Mouse (Mus musculus): ENCODE results near the gene Nxpe2. TPM values are rescaled to one million over a fixed set of nuclear protein-coding genes. Genes with fewer than 3 reads are reported as not detected.

The Nxpe2 gene
- polyA plus RNA-seq (2015; fragmentation: Nextera tagmentation; extraction: Ambion mirVana): 0.27 and 0.58 TPM in 2 replicates

GRCm38 (mm10) chr9:48353148-48353698 is at the start of gene Nxpe2:
Gene Nxpe2, minus strand, starts transcription at chr9:48353454.
- H3K4me3 ChIP-seq: no peak within 1 kb of the TSS
- no peaks in the 10 kb centered on the region for H3K9me3 ChIP-seq
- 0 out of 2 replicates have a peak within 1 kb of the TSS, but pooled peaks have one; percentile 30 for H3K27ac ChIP-seq (replicated peaks)
- no peaks in the 10 kb centered on the region for H3K27me3 ChIP-seq
- no peak within 1 kb of the TSS for H3K9ac ChIP-seq
- no peak for ATAC-seq (ENCODE audit: low FRiP score, low read depth)
- no peaks in the 10 kb centered on the region for H3K4me1 ChIP-seq (replicated peaks)
- H3K36me3 ChIP-seq: no peaks in the 10 kb centered on the region
- WGBS: 38% methylated on average over 2 of the region's 2 CpGs
- no peak within 1 kb of the TSS for H3K4me2 ChIP-seq

GRCm38 (mm10) chr9:48389983-48390382 is 36.7 kb upstream of the Nxpe2 start:
- Histone ChIP-seq H3K4me1 (replicated peaks) (no peaks in the 10 kb centered on the region), H3K9me3 (no peaks in the 10 kb centered on the region), H3K27me3 (no peaks in the 10 kb centered on the region), H3K4me2 (no peak overlapping the region), H3K36me3 (no peaks in the 10 kb centered on the region), H3K27ac (replicated peaks) (no peak overlapping the region), H3K4me3 (no peak overlapping the region), H3K9ac (no peak overlapping the region)
- no peak for ATAC-seq (ENCODE audit: low FRiP score, low read depth)
- WGBS: 83% methylated on average over 3 of the region's 3 CpGs

GRCm38 (mm10) chr9:48388451-48388850 is 35.2 kb upstream of the Nxpe2 start:
- Histone ChIP-seq H3K36me3 (no peaks in the 10 kb centered on the region), H3K9ac (no peak overlapping the region), H3K4me2 (no peak overlapping the region), H3K4me3 (no peak overlapping the region), H3K27ac (replicated peaks) (no peak overlapping the region), H3K27me3 (no peaks in the 10 kb centered on the region), H3K9me3 (no peaks in the 10 kb centered on the region), H3K4me1 (replicated peaks) (no peaks in the 10 kb centered on the region)
- 81% methylated on average over 4 of the region's 4 CpGs for WGBS
- ATAC-seq (ENCODE audit: low FRiP score, low read depth): no peak

GRCm38 (mm10) chr9:48374357-48374756 is 21.1 kb upstream of the Nxpe2 start:
- Histone ChIP-seq H3K4me2 (no peak overlapping the region), H3K27ac (replicated peaks) (no peak overlapping the region), H3K27me3 (no peaks in the 10 kb centered on the region), H3K36me3 (no peaks in the 10 kb centered on the region), H3K4me3 (no peak overlapping the region), H3K9ac (no peak overlapping the region), H3K4me1 (replicated peaks) (no peaks in the 10 kb centered on the region), H3K9me3 (no peaks in the 10 kb centered on the region)
- WGBS: 84% methylated on average over 2 of the region's 2 CpGs
- ATAC-seq (ENCODE audit: low FRiP score, low read depth): no peak

- Histone ChIP-seq H3K27me3 (no peaks in the 10 kb centered on the region), H3K27ac (replicated peaks) (no peak overlapping the region), H3K9me3 (no peaks in the 10 kb centered on the region), H3K9ac (no peak overlapping the region), H3K4me1 (replicated peaks) (no peaks in the 10 kb centered on the region), H3K36me3 (no peaks in the 10 kb centered on the region), H3K4me2 (no peak overlapping the region), H3K4me3 (no peak overlapping the region)
- ATAC-seq (ENCODE audit: low FRiP score, low read depth): no peak
- WGBS: 74% methylated on average over 4 of the region's 4 CpGs
Measured at GRCm38 (mm10) chr9:48373232-48373878, 20.1 kb upstream of the Nxpe2 start.

GRCm38 (mm10) chr9:48362743-48363142 is 9.5 kb upstream of the Nxpe2 start:
- no peak for ATAC-seq (ENCODE audit: low FRiP score, low read depth)
- no peaks in the 10 kb centered on the region for H3K27me3 ChIP-seq
- no peak overlapping the region for H3K4me2 ChIP-seq
- H3K27ac ChIP-seq (replicated peaks): no peak overlapping the region
- H3K4me1 ChIP-seq (replicated peaks): no peaks in the 10 kb centered on the region
- H3K9ac ChIP-seq: no peak overlapping the region
- no peaks in the 10 kb centered on the region for H3K36me3 ChIP-seq
- 86% methylated on average over 6 of the region's 6 CpGs for WGBS
- no peaks in the 10 kb centered on the region for H3K9me3 ChIP-seq
- no peak overlapping the region for H3K4me3 ChIP-seq

GRCm38 (mm10) chr9:48361815-48362631 is 8.8 kb upstream of the Nxpe2 start:
- ATAC-seq (ENCODE audit: low FRiP score, low read depth): no peak
- Histone ChIP-seq H3K9ac (no peak overlapping the region), H3K4me3 (no peak overlapping the region), H3K27me3 (no peaks in the 10 kb centered on the region), H3K4me2 (no peak overlapping the region), H3K36me3 (no peaks in the 10 kb centered on the region), H3K9me3 (no peaks in the 10 kb centered on the region), H3K4me1 (replicated peaks) (no peaks in the 10 kb centered on the region), H3K27ac (replicated peaks) (no peak overlapping the region)
- WGBS: 71% methylated on average over 14 of the region's 14 CpGs

- ATAC-seq (ENCODE audit: low FRiP score, low read depth): no peak
- WGBS: 81% methylated on average over 4 of the region's 4 CpGs
- no peaks in the 10 kb centered on the region for H3K4me1 ChIP-seq (replicated peaks)
- no peak overlapping the region for H3K27ac ChIP-seq (replicated peaks)
- H3K9ac ChIP-seq: no peak overlapping the region
- no peak overlapping the region for H3K4me3 ChIP-seq
- no peak overlapping the region for H3K4me2 ChIP-seq
- no peaks in the 10 kb centered on the region for H3K36me3 ChIP-seq
- no peaks in the 10 kb centered on the region for H3K27me3 ChIP-seq
- H3K9me3 ChIP-seq: no peaks in the 10 kb centered on the region
Measured at GRCm38 (mm10) chr9:48360826-48361225, 7.6 kb upstream of the Nxpe2 start.

- H3K27me3 ChIP-seq: no peaks in the 10 kb centered on the region
- ATAC-seq (ENCODE audit: low FRiP score, low read depth): no peak
- 95% methylated on average over 3 of the region's 3 CpGs for WGBS
- H3K27ac ChIP-seq (replicated peaks): no peak overlapping the region
- H3K9me3 ChIP-seq: no peaks in the 10 kb centered on the region
- H3K9ac ChIP-seq: no peak overlapping the region
- no peaks in the 10 kb centered on the region for H3K36me3 ChIP-seq
- H3K4me1 ChIP-seq (replicated peaks): no peaks in the 10 kb centered on the region
- H3K4me2 ChIP-seq: no peak overlapping the region
- H3K4me3 ChIP-seq: no peak overlapping the region
Measured at GRCm38 (mm10) chr9:48357097-48357496, 3.8 kb upstream of the Nxpe2 start.

GRCm38 (mm10) chr9:48354793-48355192 is 1.5 kb upstream of the Nxpe2 start:
- ATAC-seq (ENCODE audit: low FRiP score, low read depth): no peak
- no peaks in the 10 kb centered on the region for H3K36me3 ChIP-seq
- no peak overlapping the region for H3K4me3 ChIP-seq
- no peak overlapping the region for H3K9ac ChIP-seq
- no peak overlapping the region for H3K4me2 ChIP-seq
- no peaks in the 10 kb centered on the region for H3K4me1 ChIP-seq (replicated peaks)
- H3K9me3 ChIP-seq: no peaks in the 10 kb centered on the region
- H3K27ac ChIP-seq (replicated peaks): no peak overlapping the region
- no peaks in the 10 kb centered on the region for H3K27me3 ChIP-seq
- WGBS: 61% methylated on average over 3 of the region's 3 CpGs

GRCm38 (mm10) chr9:48354122-48354521 is 868 bp upstream of the Nxpe2 start:
- Histone ChIP-seq H3K4me3 (no peak overlapping the region), H3K4me2 (no peak overlapping the region), H3K27me3 (no peaks in the 10 kb centered on the region), H3K9me3 (no peaks in the 10 kb centered on the region), H3K36me3 (no peaks in the 10 kb centered on the region), H3K4me1 (replicated peaks) (no peaks in the 10 kb centered on the region), H3K27ac (replicated peaks) (0 out of 2 replicates have a peak overlapping the region, but pooled peaks have one; percentile 25), H3K9ac (no peak overlapping the region)
- 72% methylated on average over 4 of the region's 4 CpGs for WGBS
- no peak for ATAC-seq (ENCODE audit: low FRiP score, low read depth)

GRCm38 (mm10) chr9:48345866-48346265 is 7.4 kb downstream of the Nxpe2 start:
- no peak overlapping the region for H3K9ac ChIP-seq
- H3K4me2 ChIP-seq: no peak overlapping the region
- no peaks in the 10 kb centered on the region for H3K36me3 ChIP-seq
- no peak overlapping the region for H3K4me3 ChIP-seq
- no peaks in the 10 kb centered on the region for H3K9me3 ChIP-seq
- no peaks in the 10 kb centered on the region for H3K27me3 ChIP-seq
- no peak overlapping the region for H3K27ac ChIP-seq (replicated peaks)
- WGBS: 93% methylated on average over 3 of the region's 3 CpGs
- H3K4me1 ChIP-seq (replicated peaks): no peaks in the 10 kb centered on the region
- ATAC-seq (ENCODE audit: low FRiP score, low read depth): no peak
